Mouse (Mus musculus): ENCODE results near the gene Dgki. TPM values are rescaled to one million over a fixed set of nuclear protein-coding genes. Genes with fewer than 3 reads are reported as not detected.

Dgki gene
- polyA plus RNA-seq, 1 experiment from 2014 or later, result 1.1 TPM

DNA sequence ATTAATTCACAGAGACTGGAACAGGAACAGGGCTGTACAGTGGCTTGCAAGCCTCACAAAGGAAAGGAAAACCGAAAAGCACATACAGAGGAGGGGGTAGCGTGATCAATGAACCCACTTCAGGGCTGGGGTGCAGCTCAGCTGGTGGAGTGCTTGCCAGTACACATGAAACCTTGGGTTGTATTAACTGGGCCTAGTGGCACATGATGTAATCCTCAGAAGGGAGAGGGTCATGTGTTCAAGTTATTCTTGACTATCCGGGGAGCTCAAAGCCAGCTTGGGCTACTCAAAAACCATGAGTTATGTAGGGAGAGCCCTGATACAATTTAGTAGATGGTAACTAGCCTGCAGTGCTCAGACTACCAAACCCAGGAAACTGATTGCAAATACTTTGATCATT, 244.3 kb downstream of the Dgki start:
- Histone ChIP-seq H3K9me3 (no peaks in the 10 kb centered on the region), H3K36me3 (no peaks in the 10 kb centered on the region), H3K4me1 (no peaks in the 10 kb centered on the region), H3K4me2 (no peak overlapping the region), H3K4me3 (no peak overlapping the region), H3K27me3 (no peaks in the 10 kb centered on the region), H3K9ac (no peak overlapping the region), H3K27ac (no peak overlapping the region)
- 80% methylated on average over 3 of the region's 3 CpGs for WGBS
- no peak for ATAC-seq (ENCODE audit: insufficient number of reproducible peaks, insufficient read depth, low FRiP score, low TSS enrichment, low read depth)

DNA sequence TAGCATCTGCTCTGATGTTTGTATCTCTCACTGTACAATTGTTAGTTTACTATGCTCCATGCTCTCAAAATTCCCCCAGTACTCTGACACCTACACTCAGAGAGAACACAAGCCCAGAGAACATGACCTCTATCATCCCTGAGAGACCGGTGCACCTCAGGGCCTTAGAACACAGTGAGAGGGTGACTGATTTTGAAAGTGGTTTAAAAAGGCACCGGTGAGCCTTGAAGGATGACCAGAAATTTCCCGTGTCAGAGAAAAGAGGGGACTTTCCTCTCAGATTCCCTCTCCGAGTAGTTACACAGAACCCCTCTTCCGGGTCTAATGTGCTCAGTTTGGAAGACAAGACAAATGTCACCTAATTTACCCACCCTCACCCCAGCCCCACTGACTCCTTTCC, 244.9 kb downstream of the Dgki start:
- no peaks in the 10 kb centered on the region for H3K9me3 ChIP-seq
- H3K9ac ChIP-seq, result no peak overlapping the region
- no peaks in the 10 kb centered on the region for H3K36me3 ChIP-seq
- no peak for ATAC-seq (ENCODE audit: insufficient number of reproducible peaks, insufficient read depth, low FRiP score, low TSS enrichment, low read depth)
- H3K27me3 ChIP-seq, result no peaks in the 10 kb centered on the region
- no peak overlapping the region for H3K4me2 ChIP-seq
- 75% methylated on average over 5 of the region's 5 CpGs for WGBS
- H3K4me3 ChIP-seq, result no peak overlapping the region
- H3K27ac ChIP-seq, result no peak overlapping the region
- no peaks in the 10 kb centered on the region for H3K4me1 ChIP-seq

DNA sequence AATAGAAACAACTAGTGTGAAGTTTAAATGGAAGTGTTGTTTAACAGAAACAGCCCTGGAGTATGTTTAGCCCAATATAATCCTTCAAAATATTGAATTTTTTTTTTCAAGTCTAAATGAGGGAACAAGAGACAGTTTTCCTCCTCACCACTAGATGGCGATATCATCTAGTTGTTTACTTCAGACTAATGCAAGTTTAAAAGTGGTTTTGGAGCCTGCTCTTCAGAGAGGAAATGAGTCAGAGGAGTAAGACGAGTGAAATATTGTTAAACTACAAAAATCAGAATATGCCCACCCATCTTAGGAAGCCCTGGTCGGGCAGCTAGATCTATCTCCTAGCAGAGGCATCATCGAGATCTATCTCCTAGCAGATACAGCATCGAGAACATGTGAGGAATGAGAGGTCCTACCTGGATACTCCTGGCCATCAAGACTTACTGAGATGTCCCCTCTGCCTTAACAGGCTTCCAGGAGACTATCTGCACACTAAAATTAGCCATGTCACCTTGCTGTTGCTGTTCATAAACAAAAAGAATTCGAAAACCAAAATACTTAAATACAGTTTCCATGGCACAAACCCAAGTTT, 245.5 kb downstream of the Dgki start:
- H3K9me3 ChIP-seq, result no peaks in the 10 kb centered on the region
- 46% methylated on average over 6 of the region's 6 CpGs for WGBS
- H3K27me3 ChIP-seq, result no peaks in the 10 kb centered on the region
- H3K4me3 ChIP-seq, result no peak overlapping the region
- no peak overlapping the region for H3K4me2 ChIP-seq
- no peaks in the 10 kb centered on the region for H3K4me1 ChIP-seq
- no peak for ATAC-seq (ENCODE audit: insufficient number of reproducible peaks, insufficient read depth, low FRiP score, low TSS enrichment, low read depth)
- no peak overlapping the region for H3K27ac ChIP-seq
- H3K36me3 ChIP-seq, result no peaks in the 10 kb centered on the region
- no peak overlapping the region for H3K9ac ChIP-seq

DNA sequence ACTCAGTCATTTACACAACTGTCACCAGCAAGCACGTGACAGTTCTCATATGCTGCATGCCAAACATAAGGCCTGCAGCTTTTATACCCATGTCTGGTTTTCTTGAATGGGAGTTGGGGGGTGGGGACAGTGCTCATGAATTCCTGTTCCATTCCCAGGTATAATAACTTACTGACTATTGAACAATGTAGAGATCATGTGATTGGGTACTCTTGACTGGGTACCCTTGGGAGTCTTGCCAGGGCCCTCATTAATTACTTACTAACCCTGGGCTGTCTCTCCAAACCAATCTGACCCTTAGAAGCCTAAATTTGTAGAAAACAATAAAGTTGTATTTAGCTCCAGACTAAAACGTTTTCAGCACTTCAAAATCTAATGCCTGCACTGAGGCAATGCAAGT, 246.6 kb downstream of the Dgki start:
- H3K9me3 ChIP-seq, result no peaks in the 10 kb centered on the region
- no peak for ATAC-seq (ENCODE audit: insufficient number of reproducible peaks, insufficient read depth, low FRiP score, low TSS enrichment, low read depth)
- no peak overlapping the region for H3K4me2 ChIP-seq
- H3K27ac ChIP-seq, result no peak overlapping the region
- H3K36me3 ChIP-seq, result no peaks in the 10 kb centered on the region
- WGBS, result 56% methylated on average over 2 of the region's 2 CpGs
- no peak overlapping the region for H3K4me3 ChIP-seq
- H3K9ac ChIP-seq, result no peak overlapping the region
- H3K27me3 ChIP-seq, result no peaks in the 10 kb centered on the region
- no peaks in the 10 kb centered on the region for H3K4me1 ChIP-seq

DNA sequence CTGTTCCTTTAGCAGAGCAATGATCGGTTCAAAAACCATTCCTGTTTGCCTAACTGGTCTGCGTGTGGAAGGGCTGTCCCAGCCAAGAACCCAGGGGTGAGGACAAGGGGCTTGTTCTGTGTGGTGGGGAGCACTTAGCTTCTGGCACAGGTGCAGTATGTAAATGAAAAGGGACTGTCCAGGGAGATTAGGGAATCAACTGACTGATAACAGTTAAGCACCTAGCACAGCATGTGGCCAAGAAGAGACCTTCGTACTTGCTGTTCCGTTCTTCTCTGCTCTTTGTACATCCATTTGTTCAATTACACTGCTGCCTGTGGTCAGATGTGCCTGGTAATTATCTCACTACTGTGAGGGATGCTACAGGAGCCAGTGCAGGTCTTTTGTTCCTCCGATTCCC, 248.3 kb downstream of the Dgki start:
- Histone ChIP-seq H3K36me3 (no peaks in the 10 kb centered on the region), H3K4me3 (no peak overlapping the region), H3K9me3 (no peaks in the 10 kb centered on the region), H3K4me1 (no peaks in the 10 kb centered on the region), H3K27ac (no peak overlapping the region), H3K27me3 (no peaks in the 10 kb centered on the region), H3K4me2 (no peak overlapping the region), H3K9ac (no peak overlapping the region)
- no peak for ATAC-seq (ENCODE audit: insufficient number of reproducible peaks, insufficient read depth, low FRiP score, low TSS enrichment, low read depth)
- WGBS, result 49% methylated on average over 5 of the region's 5 CpGs

DNA sequence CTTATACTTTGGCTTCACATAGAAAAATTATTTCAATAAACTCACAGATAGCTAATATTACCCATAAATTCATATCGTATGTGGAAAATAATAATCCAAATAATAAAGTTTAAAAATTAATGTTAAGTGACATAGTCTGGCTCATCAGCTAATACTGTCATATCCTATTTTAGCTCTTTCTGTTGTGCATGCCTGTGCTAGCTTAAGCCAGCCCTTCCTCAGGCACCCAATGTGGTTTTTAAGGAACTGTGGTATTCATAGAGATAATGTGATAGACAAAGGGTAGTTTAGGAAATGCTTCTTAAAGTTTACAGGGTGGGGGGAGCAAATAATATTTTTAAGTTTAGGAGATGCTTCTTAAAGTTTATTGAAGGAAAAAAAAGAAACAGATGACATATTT, 248.8 kb downstream of the Dgki start:
- no peak overlapping the region for H3K4me2 ChIP-seq
- H3K9me3 ChIP-seq, result no peaks in the 10 kb centered on the region
- ATAC-seq (ENCODE audit: insufficient number of reproducible peaks, insufficient read depth, low FRiP score, low TSS enrichment, low read depth), result no peak
- H3K27me3 ChIP-seq, result no peaks in the 10 kb centered on the region
- H3K36me3 ChIP-seq, result no peaks in the 10 kb centered on the region
- H3K9ac ChIP-seq, result no peak overlapping the region
- H3K4me3 ChIP-seq, result no peak overlapping the region
- 87% methylated on average over 1 of the region's 1 CpGs for WGBS
- H3K27ac ChIP-seq, result no peak overlapping the region
- no peaks in the 10 kb centered on the region for H3K4me1 ChIP-seq

DNA sequence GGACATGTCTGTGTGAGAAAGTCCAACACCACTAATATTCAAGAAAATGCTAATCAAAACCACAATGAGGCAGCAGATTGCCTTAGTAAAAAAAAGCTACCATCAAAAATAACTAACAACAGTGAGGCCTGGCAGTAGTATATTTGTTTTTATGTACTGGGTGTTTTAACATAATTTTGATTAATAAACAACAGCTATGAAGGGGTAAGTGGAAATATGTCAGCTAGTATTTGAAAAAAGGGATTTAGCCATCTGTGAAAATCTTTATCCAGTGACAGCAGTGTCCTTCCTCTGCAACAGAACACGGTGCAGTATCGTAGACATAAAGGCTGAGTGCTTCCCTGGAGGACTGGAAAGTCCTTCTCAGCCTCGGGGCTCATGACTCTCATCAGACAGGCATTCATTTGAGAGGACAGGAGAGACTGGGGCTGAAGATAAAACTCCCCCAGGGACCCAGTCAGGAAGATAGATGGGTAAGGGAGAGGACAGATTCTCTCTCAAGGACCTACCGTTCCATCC, 252.3 kb downstream of the Dgki start:
- 61% methylated on average over 4 of the region's 4 CpGs for WGBS

DNA sequence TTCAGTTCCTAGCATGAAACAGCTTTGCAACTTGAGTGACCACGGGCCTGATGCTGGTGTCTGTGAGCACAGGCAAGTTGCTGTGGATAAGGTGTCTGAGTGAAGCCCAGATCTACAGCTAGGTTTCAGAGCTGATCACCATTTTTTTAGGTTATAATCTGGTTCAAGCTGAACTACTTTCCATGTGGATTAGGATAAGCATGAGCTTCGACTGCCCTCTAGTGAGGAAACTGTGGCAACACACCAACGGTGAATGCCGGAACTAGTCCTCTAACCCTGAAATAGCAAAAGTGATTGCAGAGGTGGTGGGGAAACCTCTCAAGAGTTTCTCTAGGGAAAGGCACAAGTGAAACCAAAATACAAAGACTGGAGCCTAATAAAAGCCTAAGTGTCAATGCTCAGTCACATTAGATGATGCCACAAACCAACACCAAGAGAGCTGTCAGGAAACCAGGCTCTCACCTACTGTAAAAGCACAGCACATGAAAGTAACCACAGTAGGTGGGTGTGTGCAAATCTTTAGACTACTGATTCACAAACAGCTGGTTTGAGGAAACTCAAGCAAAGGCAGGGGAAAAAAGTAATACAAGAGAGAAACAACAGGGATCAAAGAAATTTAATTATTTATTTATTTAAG, 253.7 kb downstream of the Dgki start:
- Histone ChIP-seq H3K4me3 (no peak overlapping the region), H3K27ac (no peak overlapping the region), H3K9ac (no peak overlapping the region), H3K4me1 (0 out of 2 replicates have a peak, but pooled peaks cover 3% of the 10 kb centered on the region), H3K9me3 (no peaks in the 10 kb centered on the region), H3K27me3 (no peaks in the 10 kb centered on the region), H3K4me2 (no peak overlapping the region), H3K36me3 (no peaks in the 10 kb centered on the region)
- 23% methylated on average over 4 of the region's 4 CpGs for WGBS
- ATAC-seq (ENCODE audit: insufficient number of reproducible peaks, insufficient read depth, low FRiP score, low TSS enrichment, low read depth), result no peak

More for the DNA sequence above, 252.3 kb downstream of the Dgki start:
- Histone ChIP-seq H3K36me3 (no peaks in the 10 kb centered on the region), H3K27ac (no peak overlapping the region), H3K9ac (no peak overlapping the region), H3K27me3 (no peaks in the 10 kb centered on the region), H3K9me3 (no peaks in the 10 kb centered on the region), H3K4me1 (0 out of 2 replicates have a peak, but pooled peaks cover 3% of the 10 kb centered on the region), H3K4me2 (no peak overlapping the region), H3K4me3 (no peak overlapping the region)
- no peak for ATAC-seq (ENCODE audit: insufficient number of reproducible peaks, insufficient read depth, low FRiP score, low TSS enrichment, low read depth)

DNA sequence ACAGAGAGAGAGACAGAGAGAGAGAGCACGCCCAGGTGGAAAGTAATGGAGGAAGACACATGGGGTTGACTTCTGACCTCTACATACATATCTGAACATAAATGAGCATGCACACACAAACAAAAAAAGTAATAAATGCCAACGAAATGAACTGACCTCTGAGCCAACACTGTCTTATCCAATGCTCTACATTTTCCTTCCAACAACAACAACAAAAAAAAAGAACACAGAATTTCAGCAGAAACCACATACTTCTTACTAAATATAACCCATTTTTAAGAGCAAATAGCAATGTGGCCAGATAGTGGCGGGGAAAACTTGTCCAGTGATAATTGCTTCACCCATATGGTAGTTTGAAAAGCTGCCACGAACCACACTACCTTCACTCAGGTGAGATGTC, 255.2 kb downstream of the Dgki start:
- H3K4me1 ChIP-seq, result 0 out of 2 replicates have a peak, but pooled peaks cover 3% of the 10 kb centered on the region
- 72% methylated on average over 4 of the region's 4 CpGs for WGBS
- no peak overlapping the region for H3K9ac ChIP-seq
- H3K4me3 ChIP-seq, result no peak overlapping the region
- H3K27me3 ChIP-seq, result no peaks in the 10 kb centered on the region
- no peak overlapping the region for H3K27ac ChIP-seq
- no peak for ATAC-seq (ENCODE audit: insufficient number of reproducible peaks, insufficient read depth, low FRiP score, low TSS enrichment, low read depth)
- no peaks in the 10 kb centered on the region for H3K9me3 ChIP-seq
- H3K4me2 ChIP-seq, result no peak overlapping the region
- no peaks in the 10 kb centered on the region for H3K36me3 ChIP-seq

DNA sequence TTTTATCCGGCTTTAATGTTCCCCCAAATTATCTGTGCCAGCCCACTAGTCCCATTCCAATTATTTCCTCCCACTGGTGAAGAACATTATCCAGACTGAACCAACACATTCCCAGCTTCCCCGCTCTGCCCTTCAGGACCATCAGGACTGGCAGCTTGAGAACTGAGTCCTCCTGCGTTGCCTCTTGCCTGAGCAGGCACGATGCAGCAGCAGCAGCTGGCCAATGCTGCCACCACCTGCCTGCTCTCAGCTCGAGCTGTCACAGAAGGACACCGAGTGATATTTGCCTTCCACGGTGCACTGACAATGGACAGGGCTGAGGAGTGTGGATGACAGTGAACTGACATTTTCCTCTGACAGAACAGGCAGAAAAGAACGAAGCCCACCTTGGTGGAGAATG, 261.5 kb downstream of the Dgki start:
- WGBS, result 51% methylated on average over 8 of the region's 8 CpGs
- no peak overlapping the region for H3K4me2 ChIP-seq

DNA sequence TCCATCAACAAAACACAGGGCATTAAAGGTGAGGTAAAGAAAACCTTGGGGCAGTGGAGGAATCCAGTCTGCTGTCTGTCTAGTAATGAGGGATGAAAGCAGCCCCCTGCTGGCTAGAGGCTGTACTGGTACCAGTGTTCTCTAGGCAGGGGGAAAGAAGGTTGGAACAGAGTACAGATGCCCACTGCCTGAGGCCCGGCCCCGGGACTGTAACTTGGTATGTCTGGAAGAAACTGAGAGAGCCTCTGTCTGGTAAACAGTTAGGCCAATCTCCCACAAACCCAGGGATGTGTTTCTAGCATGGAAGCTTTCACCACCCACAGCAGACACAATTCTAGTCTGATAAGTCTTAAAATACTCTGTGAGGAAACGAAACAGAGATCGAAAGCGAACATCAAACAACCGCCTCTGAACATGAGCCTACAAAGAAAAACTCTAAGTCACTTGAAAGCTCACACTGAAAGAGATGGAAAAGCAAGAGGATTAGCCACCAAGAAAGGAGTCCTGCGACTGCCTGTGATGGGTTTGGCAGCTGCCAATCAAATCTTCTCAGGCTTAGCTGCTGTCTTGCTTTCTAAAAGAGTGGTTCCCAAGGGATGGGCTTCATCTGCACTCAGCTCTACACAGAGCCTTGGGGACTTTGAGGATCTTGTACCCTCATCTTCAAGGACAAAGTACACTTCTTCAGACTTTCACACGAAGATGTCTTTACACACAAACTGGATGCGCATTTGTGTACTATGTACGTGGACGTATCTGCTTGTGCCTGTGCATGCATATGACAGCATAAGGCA, 262.7 kb downstream of the Dgki start:
- H3K4me3 ChIP-seq, result no peak overlapping the region
- 0 out of 2 replicates have a peak overlapping the region, but pooled peaks have one; percentile 28 for H3K27ac ChIP-seq
- no peaks in the 10 kb centered on the region for H3K27me3 ChIP-seq
- H3K36me3 ChIP-seq, result no peaks in the 10 kb centered on the region
- ATAC-seq (ENCODE audit: insufficient number of reproducible peaks, insufficient read depth, low FRiP score, low TSS enrichment, low read depth), result 0 out of 2 replicates have a peak, but pooled peaks have one; percentile 58
- H3K9ac ChIP-seq, result no peak overlapping the region
- peaks cover 10% of the 10 kb centered on the region for H3K4me1 ChIP-seq
- H3K9me3 ChIP-seq, result no peaks in the 10 kb centered on the region
- WGBS, result 68% methylated on average over 11 of the region's 11 CpGs
- H3K4me2 ChIP-seq, result no peak overlapping the region

More for the DNA sequence above, 261.5 kb downstream of the Dgki start:
- Histone ChIP-seq H3K27me3 (no peaks in the 10 kb centered on the region), H3K4me1 (peaks cover 10% of the 10 kb centered on the region), H3K36me3 (no peaks in the 10 kb centered on the region), H3K27ac (no peak overlapping the region), H3K9ac (no peak overlapping the region), H3K9me3 (no peaks in the 10 kb centered on the region), H3K4me3 (no peak overlapping the region)
- ATAC-seq (ENCODE audit: insufficient number of reproducible peaks, insufficient read depth, low FRiP score, low TSS enrichment, low read depth), result no peak; the same call in 1 of the 2 replicates

Measured in embryonic facial prominence, embryonic 13.5 days (tissue).